Mouse (Mus musculus) embryonic facial prominence, embryonic 15.5 days (tissue): ENCODE data around the gene Trim32. TPM values are rescaled to one million over a fixed set of nuclear protein-coding genes. Genes with fewer than 3 reads are reported as not detected.

Source experiments
- ATAC-seq: fragments of 200-750 bp; cut with Nextera tagmentation; 2 replicates; pipeline ENCODE4 v1.8.0; 2017; ENCODE audit warnings: low read depth, moderate TSS enrichment; ENCODE audit not compliant: insufficient number of reproducible peaks, low FRiP score, low TSS enrichment
- H3K27ac ChIP-seq: fragments of 300-500 bp; sonication (generic); replicated peaks from 2 replicates; pipeline ENCODE4 v1.5.1; 2015; ENCODE audit warnings: mild to moderate bottlenecking, inconsistent platforms
- H3K27me3 ChIP-seq: fragments of 300-500 bp; sonication (generic); 2 replicates; pipeline ENCODE4 v1.6.1; 2015; ENCODE audit warnings: inconsistent platforms
- H3K36me3 ChIP-seq: fragments of 300-500 bp; sonication (generic); 2 replicates; pipeline ENCODE4 v1.6.1; 2015; ENCODE audit warnings: mild to moderate bottlenecking, inconsistent platforms
- H3K4me1 ChIP-seq: fragments of 300-500 bp; sonication (generic); 2 replicates; pipeline ENCODE4 v1.6.1; 2015; ENCODE audit warnings: inconsistent platforms
- H3K4me2 ChIP-seq: fragments of 300-500 bp; sonication (generic); replicated peaks from 2 replicates; pipeline ENCODE4 v1.6.1; 2015; ENCODE audit warnings: mild to moderate bottlenecking, inconsistent platforms
- H3K4me3 ChIP-seq: fragments of 300-500 bp; sonication (generic); replicated peaks from 2 replicates; pipeline ENCODE4 v1.5.1; 2015; ENCODE audit warnings: mild to moderate bottlenecking, inconsistent platforms
- H3K9ac ChIP-seq: fragments of 300-500 bp; sonication (generic); 2 replicates; pipeline ENCODE4 v1.6.1; 2015; ENCODE audit warnings: inconsistent platforms
- H3K9me3 ChIP-seq: fragments of 300-500 bp; sonication (generic); replicated peaks from 2 replicates; pipeline ENCODE4 v1.6.1; 2016; ENCODE audit warnings: inconsistent platforms
- WGBS: fragments of 180-500 bp; shearing (Covaris S2); methylation state at CpG from one replicate; pipeline ENCODE4 v1.1.7; 2015; 5-methylcytosine and 5-hydroxymethylcytosine counted together
- polyA plus RNA-seq: library from polyadenylated mRNA; unstranded; fragments of >200 nt; fragmentation: Nextera tagmentation; extraction: Ambion mirVana; gene quantifications from 2 replicates; pipeline ENCODE4 v1.2.1, GENCODE M21; 2015

Trim32 gene
- polyA plus RNA-seq, result 46.6 and 50.1 TPM in 2 replicates

DNA sequence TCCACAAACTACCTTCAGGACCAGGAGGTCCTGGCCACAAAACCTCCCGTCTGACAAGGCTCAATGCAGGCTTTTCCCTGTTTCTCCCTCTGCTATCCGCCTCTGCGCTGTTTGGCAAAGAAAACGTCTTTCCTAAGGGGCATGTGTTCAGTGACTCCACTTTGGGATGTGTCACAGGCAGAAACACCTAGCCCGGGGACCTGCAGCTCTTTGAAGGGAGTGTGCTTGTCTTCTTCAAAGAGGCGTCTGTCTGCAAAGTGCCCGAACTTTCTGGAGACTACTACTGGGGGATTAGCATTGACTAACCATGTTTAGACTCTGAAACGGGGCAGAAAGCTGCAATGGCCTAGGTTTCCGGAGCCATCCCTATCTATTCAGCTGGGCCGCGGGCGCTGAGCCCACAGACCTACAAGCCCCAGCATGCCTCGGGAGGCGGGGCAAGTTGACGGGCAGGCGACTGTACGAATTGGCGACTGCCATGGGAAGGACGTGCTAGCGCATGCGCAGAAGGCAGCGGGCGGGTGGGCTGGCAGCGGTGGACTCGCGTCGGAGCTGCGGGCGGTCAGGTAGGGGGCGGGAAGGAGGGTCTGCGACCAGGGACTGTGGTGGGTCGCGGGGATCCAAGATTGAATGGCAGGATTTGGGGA, at the start of gene Trim32:
Gene Trim32 (plus strand): TSS at position 483 of the 647 bp plus-strand sequence.
- Histone ChIP-seq H3K36me3 (no peaks in the 10 kb centered on the region), H3K9ac (peak within 1 kb of the TSS; percentile 66), H3K27ac (peak within 1 kb of the TSS; percentile 58), H3K4me3 (peak within 1 kb of the TSS; percentile 75), H3K4me2 (peak within 1 kb of the TSS; percentile 67), H3K4me1 (peaks cover 13% of the 10 kb centered on the region), H3K27me3 (no peaks in the 10 kb centered on the region), H3K9me3 (no peaks in the 10 kb centered on the region)
- peak; percentile 96 for ATAC-seq
- 2% methylated on average over 33 of the region's 33 CpGs for WGBS

DNA sequence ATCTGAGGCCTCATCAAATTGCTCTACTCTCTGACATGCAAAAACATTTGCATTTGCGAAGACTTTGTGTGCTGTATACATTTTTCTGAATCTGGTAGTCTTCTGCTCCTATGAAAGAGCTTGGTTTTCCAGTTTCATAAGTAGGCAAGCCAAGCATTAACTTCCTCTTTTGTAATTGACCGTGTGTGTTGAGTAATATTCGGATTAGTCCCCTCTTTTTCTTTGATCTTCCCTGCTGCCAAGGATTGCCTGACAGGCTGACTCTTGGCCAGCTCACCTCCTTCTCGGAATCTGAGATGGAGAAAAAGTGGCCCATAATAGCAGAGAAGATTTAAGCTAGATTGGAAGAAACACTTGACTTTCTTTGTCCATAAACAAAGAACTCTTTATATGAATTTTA, 39.3 kb upstream of the Trim32 start:
- no peaks in the 10 kb centered on the region for H3K9me3 ChIP-seq
- no peak overlapping the region for H3K9ac ChIP-seq
- H3K27ac ChIP-seq, result no peak overlapping the region
- no peaks in the 10 kb centered on the region for H3K4me1 ChIP-seq
- H3K4me2 ChIP-seq, result no peak overlapping the region
- no peak for ATAC-seq
- no peaks in the 10 kb centered on the region for H3K27me3 ChIP-seq
- no peaks in the 10 kb centered on the region for H3K36me3 ChIP-seq
- H3K4me3 ChIP-seq, result no peak overlapping the region
- 57% methylated on average over 4 of the region's 4 CpGs for WGBS

DNA sequence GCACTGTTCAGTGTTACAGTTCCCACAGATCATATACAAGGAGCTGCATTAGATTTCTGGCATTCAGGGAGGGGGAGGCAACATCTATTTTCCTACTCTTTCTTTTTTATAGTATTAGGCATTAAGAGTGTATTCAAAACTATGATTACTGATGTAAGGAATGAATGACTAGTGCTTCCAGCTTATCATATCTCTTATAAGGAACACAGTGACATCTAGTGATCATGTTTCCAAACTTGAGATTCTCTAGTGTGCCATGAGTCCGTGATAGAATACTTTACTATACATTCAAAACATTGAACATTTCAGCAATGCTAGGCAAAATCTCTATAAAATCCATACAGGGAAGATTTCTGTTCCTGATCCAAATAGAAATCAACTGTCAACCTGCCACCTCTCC, 24.5 kb upstream of the Trim32 start:
- no peak for ATAC-seq
- no peaks in the 10 kb centered on the region for H3K27me3 ChIP-seq
- H3K4me3 ChIP-seq, result no peak overlapping the region
- H3K9me3 ChIP-seq, result no peaks in the 10 kb centered on the region
- H3K9ac ChIP-seq, result no peak overlapping the region
- no peak overlapping the region for H3K27ac ChIP-seq
- H3K4me1 ChIP-seq, result no peaks in the 10 kb centered on the region
- H3K36me3 ChIP-seq, result no peaks in the 10 kb centered on the region
- H3K4me2 ChIP-seq, result no peak overlapping the region
- 63% methylated on average over 1 of the region's 1 CpGs for WGBS

DNA sequence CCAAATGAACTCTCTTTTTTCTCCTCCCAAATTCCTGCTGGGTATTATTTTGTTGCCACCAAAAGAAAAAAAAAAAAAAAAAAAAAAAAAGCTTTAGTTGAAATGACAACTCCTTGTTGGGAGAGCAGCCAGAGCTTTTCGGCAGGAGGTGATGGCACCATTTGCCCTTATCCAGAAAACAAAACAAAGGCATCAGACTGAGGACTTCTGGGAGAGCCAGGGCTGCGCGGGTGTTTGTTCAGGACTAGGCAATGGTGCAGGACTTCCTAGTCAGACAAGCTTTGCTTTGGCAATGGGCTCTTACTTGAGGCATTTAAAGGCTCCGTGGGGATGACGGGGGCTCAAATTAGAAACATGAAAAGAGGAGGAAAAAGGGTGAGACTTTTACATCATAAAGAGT, 17.8 kb upstream of the Trim32 start:
- ATAC-seq, result no peak
- no peak overlapping the region for H3K9ac ChIP-seq
- H3K36me3 ChIP-seq, result no peaks in the 10 kb centered on the region
- no peaks in the 10 kb centered on the region for H3K27me3 ChIP-seq
- H3K9me3 ChIP-seq, result no peaks in the 10 kb centered on the region
- H3K4me3 ChIP-seq, result no peak overlapping the region
- 64% methylated on average over 5 of the region's 5 CpGs for WGBS
- H3K27ac ChIP-seq, result no peak overlapping the region
- H3K4me2 ChIP-seq, result no peak overlapping the region
- H3K4me1 ChIP-seq, result no peaks in the 10 kb centered on the region

DNA sequence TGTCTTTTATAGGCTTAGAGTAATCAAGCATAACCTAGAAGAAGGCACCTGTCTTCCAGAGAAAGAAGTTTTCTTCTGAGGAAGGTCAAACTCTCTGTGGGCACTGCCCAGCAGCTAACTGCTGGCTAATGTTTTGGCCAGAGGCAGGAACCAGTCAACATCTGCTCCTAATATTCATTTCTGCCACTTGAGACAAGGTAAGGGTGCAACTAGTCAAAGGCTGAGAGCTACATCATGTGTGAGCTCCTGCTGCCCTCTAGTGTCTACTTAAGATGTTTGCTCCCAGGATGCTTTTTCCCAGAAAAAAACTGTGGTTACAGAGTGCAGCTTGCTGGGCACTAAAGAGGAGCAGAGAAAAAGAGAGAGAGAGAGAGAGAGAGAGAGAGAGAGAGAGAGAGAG, 15.0 kb upstream of the Trim32 start:
- no peaks in the 10 kb centered on the region for H3K27me3 ChIP-seq
- no peak overlapping the region for H3K9ac ChIP-seq
- no peak overlapping the region for H3K27ac ChIP-seq
- ATAC-seq, result no peak
- H3K4me3 ChIP-seq, result no peak overlapping the region
- H3K36me3 ChIP-seq, result no peaks in the 10 kb centered on the region
- no peak overlapping the region for H3K4me2 ChIP-seq
- no peaks in the 10 kb centered on the region for H3K9me3 ChIP-seq
- no peaks in the 10 kb centered on the region for H3K4me1 ChIP-seq

DNA sequence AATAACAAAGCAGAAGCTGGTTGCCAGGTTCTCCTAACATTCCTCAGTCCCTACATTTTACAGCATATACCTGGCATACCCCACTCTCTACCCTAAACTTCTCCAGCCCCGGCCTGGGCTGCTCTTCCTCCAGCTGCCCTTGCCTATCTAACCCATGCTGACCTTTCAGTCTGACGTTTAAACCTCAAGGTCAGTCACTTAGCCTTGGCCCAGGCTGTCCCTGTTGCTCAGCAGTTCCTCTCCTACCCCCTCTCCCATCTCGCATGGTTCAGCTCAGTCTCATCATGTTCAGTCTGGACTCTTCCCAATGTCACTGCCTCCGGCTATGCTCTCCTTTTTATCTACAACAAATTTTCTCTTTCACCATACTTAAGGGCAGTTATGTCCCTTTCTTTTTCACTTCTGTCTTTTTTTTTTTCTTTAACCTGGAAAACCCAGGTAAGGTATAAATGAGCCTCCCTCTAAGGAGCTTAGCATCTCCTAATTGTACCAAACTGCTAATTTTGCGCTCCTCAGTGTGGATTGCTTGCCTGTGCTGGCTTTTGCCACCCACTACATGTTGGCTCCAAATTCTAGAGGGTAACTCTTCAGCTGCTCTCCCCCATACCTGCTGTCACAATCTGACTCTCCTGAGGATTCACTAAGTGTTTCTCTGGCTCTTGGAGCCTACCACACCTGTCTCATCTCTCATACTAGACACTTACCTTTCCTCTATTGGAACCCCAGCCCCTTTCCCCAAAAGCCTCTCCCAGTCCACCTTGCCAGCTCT, 10.0 kb upstream of the Trim32 start:
- ATAC-seq, result no peak
- WGBS, result 66% methylated on average over 5 of the region's 5 CpGs

DNA sequence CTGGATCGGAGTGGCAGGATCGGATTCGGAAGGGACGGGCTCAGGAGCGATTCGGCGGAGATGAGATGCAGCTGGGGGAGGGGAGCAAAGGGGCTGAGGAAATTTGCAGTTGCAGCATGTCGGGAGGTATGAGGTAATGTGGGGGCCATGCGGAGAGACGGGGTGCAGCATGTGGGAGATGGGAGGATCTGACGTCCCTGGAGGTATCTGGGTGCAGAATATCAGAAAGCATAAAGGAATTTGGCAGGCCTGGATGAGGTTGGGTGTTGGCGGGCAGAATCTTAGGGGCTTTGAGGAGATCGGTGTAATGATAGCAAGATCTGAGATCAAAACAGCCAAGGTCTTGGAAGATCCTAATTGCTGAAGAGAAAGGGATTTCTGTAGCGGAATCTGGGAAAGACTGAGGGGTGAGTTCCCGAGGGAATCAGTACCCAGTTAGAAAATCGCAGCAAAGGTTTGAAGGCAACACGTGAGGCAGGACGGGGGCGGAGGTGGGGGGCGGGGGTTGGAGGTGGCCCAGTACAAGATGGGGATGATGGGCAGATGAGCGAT, 441 bp downstream of the Trim32 start:
- Histone ChIP-seq H3K4me2 (peak overlapping the region; percentile 67), H3K36me3 (no peaks in the 10 kb centered on the region), H3K4me3 (peak overlapping the region; percentile 75), H3K9ac (peak overlapping the region; percentile 66), H3K27me3 (no peaks in the 10 kb centered on the region), H3K9me3 (no peaks in the 10 kb centered on the region), H3K27ac (peak overlapping the region; percentile 58), H3K4me1 (peaks cover 13% of the 10 kb centered on the region)
- WGBS, result 1% methylated on average over 21 of the region's 21 CpGs
- ATAC-seq, result peak; percentile 82

More for the DNA sequence above, 10.0 kb upstream of the Trim32 start:
- Histone ChIP-seq H3K4me3 (no peak overlapping the region), H3K27me3 (no peaks in the 10 kb centered on the region), H3K9ac (no peak overlapping the region), H3K9me3 (no peaks in the 10 kb centered on the region), H3K4me2 (no peak overlapping the region), H3K4me1 (no peaks in the 10 kb centered on the region), H3K36me3 (no peaks in the 10 kb centered on the region), H3K27ac (no peak overlapping the region)

DNA sequence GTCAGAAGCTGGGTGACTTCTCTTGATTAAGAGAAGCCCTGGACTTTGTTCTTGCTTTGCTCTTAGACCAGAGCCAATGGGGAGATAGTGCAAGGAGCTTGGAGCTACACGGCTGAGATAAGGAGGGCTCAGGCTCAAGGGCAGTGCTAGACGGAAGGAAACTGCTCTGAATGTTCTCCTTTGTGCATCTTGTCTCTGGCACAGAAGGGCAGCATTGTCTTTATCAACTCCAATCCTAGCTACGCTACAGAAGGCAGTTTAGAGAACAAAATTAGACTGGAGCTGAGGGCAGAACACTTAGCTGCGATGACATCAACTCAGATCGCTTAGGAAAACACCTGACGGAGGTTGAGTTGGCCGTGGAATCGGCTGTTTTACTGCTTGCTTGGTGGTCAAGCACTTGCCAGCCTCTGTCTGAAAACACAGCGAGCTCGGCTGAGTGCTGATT, 2.4 kb downstream of the Trim32 start:
- no peak overlapping the region for H3K4me2 ChIP-seq
- no peak overlapping the region for H3K27ac ChIP-seq
- WGBS, result 86% methylated on average over 10 of the region's 10 CpGs
- no peak overlapping the region for H3K4me3 ChIP-seq
- H3K4me1 ChIP-seq, result peaks cover 20% of the 10 kb centered on the region
- ATAC-seq, result no peak
- no peak overlapping the region for H3K9ac ChIP-seq
- no peaks in the 10 kb centered on the region for H3K27me3 ChIP-seq
- no peaks in the 10 kb centered on the region for H3K9me3 ChIP-seq
- H3K36me3 ChIP-seq, result no peaks in the 10 kb centered on the region

DNA sequence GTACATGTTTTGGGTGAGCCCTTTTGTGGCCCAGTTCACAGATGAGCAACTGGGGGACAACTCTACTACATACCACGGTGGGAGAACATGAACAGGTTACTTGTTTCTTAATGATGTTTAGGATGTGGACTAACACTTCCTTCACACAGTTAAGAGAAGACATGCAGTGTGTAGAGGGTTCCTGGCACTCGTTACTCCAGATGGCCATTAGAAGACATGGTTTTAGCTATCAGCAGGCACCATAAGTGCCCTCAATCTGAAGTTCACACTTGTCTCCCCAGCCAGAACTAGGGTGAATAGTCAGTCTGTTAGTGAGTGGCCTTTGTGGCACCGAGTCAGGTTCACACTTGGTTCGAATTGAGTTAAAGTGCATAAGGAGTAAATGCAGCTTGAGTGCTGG, 3.3 kb downstream of the Trim32 start:
- Histone ChIP-seq H3K4me2 (no peak overlapping the region), H3K4me1 (peaks cover 20% of the 10 kb centered on the region), H3K4me3 (no peak overlapping the region), H3K9me3 (no peaks in the 10 kb centered on the region), H3K36me3 (peaks cover 2% of the 10 kb centered on the region), H3K27me3 (no peaks in the 10 kb centered on the region), H3K9ac (no peak overlapping the region), H3K27ac (no peak overlapping the region)
- ATAC-seq, result no peak
- WGBS, result 93% methylated on average over 4 of the region's 4 CpGs

DNA sequence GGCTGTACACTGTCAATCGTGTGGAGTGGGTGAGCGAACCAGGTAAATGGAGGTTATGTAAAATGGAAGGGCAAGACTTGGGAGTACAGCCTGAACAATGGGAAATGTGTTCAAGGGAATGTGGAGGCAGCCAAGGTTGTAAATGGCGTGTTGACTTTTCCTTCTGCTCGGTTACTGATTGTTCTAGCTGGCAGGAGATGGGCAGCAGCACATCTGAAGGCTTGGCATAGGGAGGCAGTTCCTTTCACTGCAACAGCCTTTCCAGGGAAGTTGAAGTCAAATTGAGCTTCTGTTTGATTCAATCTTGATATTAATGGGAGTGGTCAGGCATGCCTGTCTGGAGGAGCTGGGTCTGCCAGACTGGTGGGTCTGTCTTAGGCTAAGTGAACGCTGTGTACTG, 5.5 kb downstream of the Trim32 start:
- no peak overlapping the region for H3K4me2 ChIP-seq
- peaks cover 24% of the 10 kb centered on the region for H3K36me3 ChIP-seq
- no peak overlapping the region for H3K9ac ChIP-seq
- H3K27ac ChIP-seq, result no peak overlapping the region
- 76% methylated on average over 5 of the region's 5 CpGs for WGBS
- no peak for ATAC-seq
- no peaks in the 10 kb centered on the region for H3K9me3 ChIP-seq
- H3K4me1 ChIP-seq, result peaks cover 20% of the 10 kb centered on the region
- no peak overlapping the region for H3K4me3 ChIP-seq
- no peaks in the 10 kb centered on the region for H3K27me3 ChIP-seq

DNA sequence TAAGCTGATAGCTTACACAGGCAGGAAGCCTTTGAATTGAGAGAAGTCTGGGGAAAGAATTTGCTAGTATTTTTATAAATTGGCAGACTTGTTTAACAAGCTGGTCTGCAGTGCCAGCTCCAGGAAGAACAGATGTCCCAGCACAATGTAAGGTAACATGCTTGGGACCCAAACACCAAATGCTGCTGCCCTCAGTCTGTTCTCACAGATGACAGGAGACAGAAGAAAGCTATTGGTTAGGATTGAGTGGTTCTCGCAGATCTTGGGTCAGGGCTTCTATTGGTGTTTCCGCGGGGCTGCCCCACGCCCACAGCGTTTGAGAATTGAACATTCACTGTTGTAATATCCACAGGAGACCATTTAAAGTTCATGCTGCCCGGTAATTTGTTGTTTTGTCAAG, 6.1 kb downstream of the Trim32 start:
- Histone ChIP-seq H3K9ac (no peak overlapping the region), H3K4me3 (no peak overlapping the region), H3K27ac (no peak overlapping the region), H3K9me3 (no peaks in the 10 kb centered on the region), H3K4me1 (peaks cover 15% of the 10 kb centered on the region), H3K36me3 (peaks cover 30% of the 10 kb centered on the region), H3K27me3 (no peaks in the 10 kb centered on the region), H3K4me2 (no peak overlapping the region)
- WGBS, result 86% methylated on average over 6 of the region's 6 CpGs
- ATAC-seq, result no peak
